Comparison of ENCODE assay signal across 12 mouse cellular contexts in genomic region chr2:143889131-143889859, GRCm38 (mm10). TPM values are rescaled to one million over a fixed set of nuclear protein-coding genes. Genes with fewer than 3 reads are reported as not detected.
DNase-seq lines count a peak whose midpoint lies in the region; ATAC-seq and TF ChIP-seq lines count a peak whose summit lies in the region.
"Had no signal": no experiment of that assay in that cellular context is flagged by ENCODE, and none has a peak within 500 bp of the region (broad histone marks: within the 10 kb centered on the region; RNA-seq: fewer than 3 reads in every experiment).

No protein-coding gene starts in this region.

- no peaks in the 10 kb centered on the region for H3K27me3 ChIP-seq in liver, embryonic 11.5 days (replicated peaks; ENCODE audit: control insufficient read depth, insufficient read depth, low read length)
- no peaks in the 10 kb centered on the region for H3K27me3 ChIP-seq in MEL (ENCODE audit: control insufficient read depth in 1 of 2, insufficient read depth in 2 of 2, low read length in 2 of 2)
- no peaks in the 10 kb centered on the region for H3K27me3 ChIP-seq in intestine, postnatal 0 days (replicated peaks; ENCODE audit: control insufficient read depth, insufficient read depth, low read length)
- no peaks in the 10 kb centered on the region for H3K27me3 ChIP-seq in small intestine, adult 2 months (ENCODE audit: control insufficient read depth, insufficient read depth, low read length)
- H3K27me3 ChIP-seq in neural tube, embryonic 15.5 days (replicated peaks), result no peaks in the 10 kb centered on the region
- H3K27me3 ChIP-seq: forebrain, embryonic 15.5 days had no signal

- no peak for DNase-seq in liver, embryonic 11.5 days (ENCODE audit: low spot score)
- DNase-seq in liver (no peak), MEL (ENCODE audit: low read depth, low spot score) (peak; percentile 83)
- DNase-seq in spleen, postnatal 10 days (ENCODE audit: low spot score in 2 of 2), result no peak
- no peak for DNase-seq in gastrocnemius, adult 8-10 months (ENCODE audit: low spot score in 2 of 2)
- DNase-seq: cerebellum, adult 11 months had no signal

- TF ChIP-seq EP300 in MEL (IDR thresholded peaks at IDR 0.05; ENCODE audit: low read depth in 1 of 2, low read length in 2 of 2), result no peak; a peak in 1 of 4 replicates

- peaks cover 9% of the 10 kb centered on the region for H3K79me2 ChIP-seq in MEL (ENCODE audit: control insufficient read depth, insufficient read depth, low read length, poor library complexity)

- no peak for TF ChIP-seq CTCF in MEL (IDR thresholded peaks at IDR 0.05 in 2 of 3, conservative IDR thresholded peaks at IDR 0.05 in 1 of 3; ENCODE audit: control insufficient read depth in 1 of 3, insufficient read depth in 1 of 3, low read depth in 2 of 3, low read length in 3 of 3, poor library complexity in 1 of 3, severe bottlenecking in 1 of 3)
- no peak for TF ChIP-seq CTCF in intestine, postnatal 0 days (IDR thresholded peaks at IDR 0.05; ENCODE audit: low read depth)
- no peak for TF ChIP-seq CTCF in small intestine, adult 2 months (IDR thresholded peaks at IDR 0.05; ENCODE audit: extremely low read depth, insufficient read length, insufficient replicate concordance, low read depth, low read length)

- peak; percentile 42; the same call in 1 of the 2 replicates for ATAC-seq in liver, embryonic 11.5 days (replicated peaks; ENCODE audit: low FRiP score)
- ATAC-seq in intestine, postnatal 0 days, result peak; percentile 51
- ATAC-seq in neural tube, embryonic 15.5 days (ENCODE audit: low FRiP score), result no peak
- ATAC-seq: CD4-positive, CD25-positive, alpha-beta regulatory T cell, adult 4 months; forebrain, embryonic 15.5 days; midbrain, embryonic 16.5 days had no signal

- H3K9ac ChIP-seq in liver, embryonic 11.5 days (ENCODE audit: low read depth, low read length), result no peak overlapping the region
- H3K9ac ChIP-seq in MEL (ENCODE audit: control insufficient read depth, low read depth, low read length, poor library complexity, severe bottlenecking), result peak overlapping the region; percentile 96
- no peak overlapping the region for H3K9ac ChIP-seq in intestine, postnatal 0 days (ENCODE audit: low read depth, low read length)
- no peak overlapping the region for H3K9ac ChIP-seq in neural tube, embryonic 15.5 days (replicated peaks)
- H3K9ac ChIP-seq: forebrain, embryonic 15.5 days had no signal

- H3K27ac ChIP-seq in liver, embryonic 11.5 days (ENCODE audit: low read depth, low read length), result peak overlapping the region; percentile 20
- H3K27ac ChIP-seq in MEL (ENCODE audit: control insufficient read depth, low read depth, low read length), result peak overlapping the region; percentile 84
- H3K27ac ChIP-seq in intestine, postnatal 0 days (ENCODE audit: low read depth, low read length), result peak overlapping the region; percentile 50; the same call in 1 of the 2 replicates
- H3K27ac ChIP-seq in small intestine, adult 2 months (ENCODE audit: insufficient read depth, low read depth, low read length), result peak overlapping the region; percentile 84
- H3K27ac ChIP-seq in neural tube, embryonic 15.5 days (replicated peaks), result no peak overlapping the region
- H3K27ac ChIP-seq: forebrain, embryonic 15.5 days had no signal

- no peak for TF ChIP-seq RAD21 in MEL (IDR thresholded peaks at IDR 0.05; ENCODE audit: low read depth, low read length)

- WGBS in liver, embryonic 11.5 days, result 60% methylated on average over 15 of the region's 15 CpGs
- WGBS in intestine, postnatal 0 days, result 59% methylated on average over 15 of the region's 15 CpGs
- WGBS in small intestine, adult 2 months, result 53% methylated on average over 15 of the region's 15 CpGs
- 87% methylated on average over 15 of the region's 15 CpGs for WGBS in neural tube, embryonic 15.5 days

- no peaks in the 10 kb centered on the region for H3K9me3 ChIP-seq in liver, embryonic 11.5 days (ENCODE audit: control insufficient read depth, low read length)
- no peaks in the 10 kb centered on the region for H3K9me3 ChIP-seq in MEL (replicated peaks; ENCODE audit: insufficient read depth, low read length)
- H3K9me3 ChIP-seq in intestine, postnatal 0 days (ENCODE audit: control insufficient read depth), result no peaks in the 10 kb centered on the region
- H3K9me3 ChIP-seq in neural tube, embryonic 15.5 days (replicated peaks), result no peaks in the 10 kb centered on the region
- H3K9me3 ChIP-seq: forebrain, embryonic 15.5 days had no signal

- H3K4me3 ChIP-seq in liver, embryonic 11.5 days (ENCODE audit: low read depth, low read length), result no peak overlapping the region
- H3K4me3 ChIP-seq in MEL (ENCODE audit: control insufficient read depth in 1 of 2, insufficient read depth in 1 of 2, low read depth in 2 of 2, low read length in 2 of 2), result peak overlapping the region; percentile 67 to 84
- H3K4me3 ChIP-seq in intestine, postnatal 0 days (ENCODE audit: low read depth, low read length), result peak overlapping the region; percentile 23
- peak overlapping the region; percentile 45 for H3K4me3 ChIP-seq in small intestine, adult 2 months (ENCODE audit: low read depth, low read length)
- H3K4me3 ChIP-seq in neural tube, embryonic 15.5 days (replicated peaks), result no peak overlapping the region
- H3K4me3 ChIP-seq: forebrain, embryonic 15.5 days had no signal

- no peaks in the 10 kb centered on the region; the same call in 1 of the 2 replicates for H3K4me1 ChIP-seq in liver, embryonic 11.5 days (replicated peaks; ENCODE audit: control insufficient read depth, insufficient read depth, low read length)
- peaks cover 0 to 8% of the 10 kb centered on the region in 2 experiments; a peak in 3 of 4 replicates for H3K4me1 ChIP-seq in MEL (ENCODE audit: control insufficient read depth in 1 of 2, insufficient read depth in 2 of 2, low read length in 2 of 2)
- H3K4me1 ChIP-seq in intestine, postnatal 0 days (replicated peaks; ENCODE audit: control insufficient read depth, insufficient read depth, low read length), result no peaks in the 10 kb centered on the region
- peaks cover 2% of the 10 kb centered on the region; the same call in 1 of the 2 replicates for H3K4me1 ChIP-seq in small intestine, adult 2 months (ENCODE audit: control insufficient read depth, insufficient read depth, insufficient read length, low read length)
- no peaks in the 10 kb centered on the region for H3K4me1 ChIP-seq in neural tube, embryonic 15.5 days
- H3K4me1 ChIP-seq: forebrain, embryonic 15.5 days had no signal

- peak overlapping the region; percentile 2 for H3K4me2 ChIP-seq in liver, embryonic 11.5 days
- peak overlapping the region; percentile 60 for H3K4me2 ChIP-seq in intestine, postnatal 0 days (replicated peaks; ENCODE audit: low read depth)
- no peak overlapping the region for H3K4me2 ChIP-seq in neural tube, embryonic 15.5 days
- H3K4me2 ChIP-seq: forebrain, embryonic 15.5 days had no signal

- peak in 1 of 2 experiments; percentile 70; a peak in 2 of 4 replicates for TF ChIP-seq POLR2A in MEL (IDR thresholded peaks at IDR 0.05; ENCODE audit: control insufficient read depth in 1 of 2, insufficient read depth in 1 of 2, low read depth in 1 of 2, low read length in 2 of 2, poor library complexity in 1 of 2)
- no peak for TF ChIP-seq POLR2A in small intestine, adult 2 months (IDR thresholded peaks at IDR 0.05; ENCODE audit: low read depth, low read length)

- H3K36me3 ChIP-seq in liver, embryonic 11.5 days (ENCODE audit: control insufficient read depth, insufficient read depth, low read length), result no peaks in the 10 kb centered on the region
- H3K36me3 ChIP-seq in MEL (ENCODE audit: control insufficient read depth in 1 of 2, insufficient read depth in 2 of 2, low read length in 2 of 2), result peaks cover 0 to 5% of the 10 kb centered on the region in 2 experiments; a peak in 2 of 4 replicates
- H3K36me3 ChIP-seq in intestine, postnatal 0 days (ENCODE audit: control insufficient read depth, insufficient read depth), result no peaks in the 10 kb centered on the region
- no peaks in the 10 kb centered on the region for H3K36me3 ChIP-seq in small intestine, adult 2 months (ENCODE audit: control insufficient read depth, insufficient read depth, low read length)
- no peaks in the 10 kb centered on the region for H3K36me3 ChIP-seq in neural tube, embryonic 15.5 days
- H3K36me3 ChIP-seq: forebrain, embryonic 15.5 days had no signal

TF ChIP-seq in MEL, 35 proteins besides CTCF, POLR2A, EP300 and RAD21 (continues in another document):
- TF ChIP-seq SMC3 (IDR thresholded peaks at IDR 0.05; ENCODE audit: low read depth, low read length) (no peak), BHLHE40 (IDR thresholded peaks at IDR 0.05; ENCODE audit: borderline replicate concordance, low read depth, low read length) (no peak), MEF2A (IDR thresholded peaks at IDR 0.05; ENCODE audit: extremely low read depth, insufficient replicate concordance, low read depth, low read length, poor library complexity, severe bottlenecking) (no peak), JUND (IDR thresholded peaks at IDR 0.05; ENCODE audit: low read depth, low read length) (no peak), NRF1 (IDR thresholded peaks at IDR 0.05; ENCODE audit: insufficient read depth, low read depth, low read length, poor library complexity, severe bottlenecking) (no peak), E2F4 (IDR thresholded peaks at IDR 0.05; ENCODE audit: borderline replicate concordance, low read depth, low read length) (no peak), USF1 (IDR thresholded peaks at IDR 0.05; ENCODE audit: low read depth, low read length) (0 out of 2 replicates have a peak, but pooled peaks have one; percentile 9), CHD1 (IDR thresholded peaks at IDR 0.05; ENCODE audit: low read depth, low read length) (no peak)

RNA-seq across cellular contexts. Expression of gene Dstn, which starts 25.8 kb away (rescaled TPM):
- 241 and 242 TPM in 2 replicates for polyA plus RNA-seq in liver, embryonic 11.5 days (2014; fragmentation: Nextera tagmentation; extraction: Ambion mirVana)
- total RNA-seq in MEL (2012; rRNA removed), result 66.5 and 80.0 TPM in 2 replicates
- 10 to 100 TPM in 1 of 2 experiments, not detected in 1; 78.1 TPM for polyA plus RNA-seq in MEL (2012; ENCODE audit: insufficient read depth in 1 of 2, insufficient read length in 2 of 2, low read depth in 1 of 2, low replicate concordance in 2 of 2, missing spikeins in 1 of 2)
- 801 and 835 TPM in 2 replicates for polyA plus RNA-seq in intestine, postnatal 0 days (2015; fragmentation: Nextera tagmentation; extraction: Ambion mirVana)
- polyA plus RNA-seq in small intestine, adult 2 months (2012; rRNA removed), result 28.5 and 69.3 TPM in 2 replicates
- polyA plus RNA-seq in neural tube, embryonic 15.5 days (2015; fragmentation: Nextera tagmentation; extraction: Ambion mirVana), result 415 and 417 TPM in 2 replicates
- 10 to 100 TPM; 14.8 to 23.9 (median 20.0) TPM for total RNA-seq in gastrocnemius, adult 8-10 months (2022)

RNA-seq across cellular contexts. Expression of gene Bfsp1, which starts 26.3 kb away (rescaled TPM):
- polyA plus RNA-seq in liver, embryonic 11.5 days (2014; fragmentation: Nextera tagmentation; extraction: Ambion mirVana), result 0.45 and 0.96 TPM in 2 replicates
- 3.1 and 3.4 TPM in 2 replicates for total RNA-seq in MEL (2012; rRNA removed)
- 1 to 10 TPM in 1 of 2 experiments, not detected in 1; 2.7 TPM for polyA plus RNA-seq in MEL (2012; ENCODE audit: insufficient read depth in 1 of 2, insufficient read length in 2 of 2, low read depth in 1 of 2, low replicate concordance in 2 of 2, missing spikeins in 1 of 2)
- 4.5 and 5.3 TPM in 2 replicates for polyA plus RNA-seq in intestine, postnatal 0 days (2015; fragmentation: Nextera tagmentation; extraction: Ambion mirVana)
- polyA plus RNA-seq in small intestine, adult 2 months (2012; rRNA removed), result 1.0 and 3.9 TPM in 2 replicates
- 1.4 and 1.9 TPM in 2 replicates for polyA plus RNA-seq in neural tube, embryonic 15.5 days (2015; fragmentation: Nextera tagmentation; extraction: Ambion mirVana)
- under 1 TPM in 2 of 4 experiments, not detected in 2; 0.19 to 0.22 TPM for total RNA-seq in gastrocnemius, adult 8-10 months (2022)
- polyA plus RNA-seq: CD4-positive, CD25-positive, alpha-beta regulatory T cell, adult 4 months had no signal

Comparison
In these comparisons a context has a peak if more than half of its experiments do, and no peak if none do; other contexts are left out.
1. H3K4me3 ChIP-seq: peak in MEL (2 of 2), intestine, postnatal 0 days (single experiment) and small intestine, adult 2 months (single experiment); none in liver, embryonic 11.5 days (single experiment) and neural tube, embryonic 15.5 days (single experiment).